Mouse (Mus musculus): ENCODE results near the gene Add2. TPM values are rescaled to one million over a fixed set of nuclear protein-coding genes. Genes with fewer than 3 reads are reported as not detected.

Gene Add2
- total RNA-seq, 2 experiments from 2014 or later, result 225 to 236 TPM

GRCm38 (mm10) chr6:86070277-86070676, 41.8 kb downstream of the Add2 start:
- no peak for DNase-seq (ENCODE audit: low spot score in 2 of 2)
- intact Hi-C loops (cut with DNase I), result no loop called here

- DNase-seq (ENCODE audit: low spot score in 2 of 2), result no peak
- intact Hi-C loops (cut with DNase I), result no loop called here
These were observed 45.4 kb downstream of the Add2 start for GRCm38 (mm10) chr6:86073882-86074281.

GRCm38 (mm10) chr6:86074538-86075204, 46.2 kb downstream of the Add2 start:
- intact Hi-C loops (cut with DNase I), result no loop called here
- DNase-seq (ENCODE audit: low spot score in 2 of 2), result no peak

- no peak for DNase-seq (ENCODE audit: low spot score in 2 of 2)
- intact Hi-C loops (cut with DNase I), result no loop called here
These were observed 48.0 kb downstream of the Add2 start for GRCm38 (mm10) chr6:86076525-86076924.

- intact Hi-C loops (cut with DNase I), result no loop called here
- DNase-seq (ENCODE audit: low spot score in 2 of 2), result no peak
These were observed 49.4 kb downstream of the Add2 start for GRCm38 (mm10) chr6:86077880-86078279.

- intact Hi-C loops (cut with DNase I), result no loop called here
- no peak for DNase-seq (ENCODE audit: low spot score in 2 of 2)
These were observed 50.0 kb downstream of the Add2 start for GRCm38 (mm10) chr6:86078361-86079010.

GRCm38 (mm10) chr6:86079323-86079722, 50.8 kb downstream of the Add2 start:
- intact Hi-C loops (cut with DNase I), result no loop called here

GRCm38 (mm10) chr6:86085518-86085917, 57.0 kb downstream of the Add2 start:
- intact Hi-C loops (cut with DNase I), result loop anchor here (5.0 kb wide), 1 partner anchor 38 kb away; no protein-coding TSS in a partner anchor
- peak in 1 of 2 experiments; percentile 72 for DNase-seq (ENCODE audit: low spot score in 2 of 2)

More at GRCm38 (mm10) chr6:86079323-86079722, 50.8 kb downstream of the Add2 start:
- no peak for DNase-seq (ENCODE audit: low spot score in 2 of 2)

- intact Hi-C loops (cut with DNase I), result loop anchor here (5.0 kb wide), 1 partner anchor 40 kb away; no protein-coding TSS in a partner anchor
- peak; percentile 90 to 95 for DNase-seq (ENCODE audit: low spot score in 2 of 2)
These were observed 58.5 kb downstream of the Add2 start for GRCm38 (mm10) chr6:86086851-86087571.

- peak in 1 of 2 experiments; percentile 56 for DNase-seq (ENCODE audit: low spot score in 2 of 2)
- intact Hi-C loops (cut with DNase I), result loop anchor here (5.0 kb wide), 1 partner anchor 41 kb away; no protein-coding TSS in a partner anchor
These were observed 59.3 kb downstream of the Add2 start for GRCm38 (mm10) chr6:86087813-86088212.

- intact Hi-C loops (cut with DNase I), result no loop called here
- DNase-seq (ENCODE audit: low spot score in 2 of 2), result no peak
These were observed 65.8 kb downstream of the Add2 start for GRCm38 (mm10) chr6:86094202-86094838.

- intact Hi-C loops (cut with DNase I), result no loop called here
- DNase-seq (ENCODE audit: low spot score in 2 of 2), result no peak
These were observed 67.0 kb downstream of the Add2 start for GRCm38 (mm10) chr6:86095518-86095917.

- intact Hi-C loops (cut with DNase I), result no loop called here
- no peak for DNase-seq (ENCODE audit: low spot score in 2 of 2)
These were observed 68.3 kb downstream of the Add2 start for GRCm38 (mm10) chr6:86096733-86097132.

- DNase-seq (ENCODE audit: low spot score in 2 of 2), result no peak
- intact Hi-C loops (cut with DNase I), result no loop called here
These were observed 68.7 kb downstream of the Add2 start for GRCm38 (mm10) chr6:86097155-86097554.

- intact Hi-C loops (cut with DNase I), result no loop called here
- no peak for DNase-seq (ENCODE audit: low spot score in 2 of 2)
These were observed 70.5 kb downstream of the Add2 start for GRCm38 (mm10) chr6:86099003-86099402.

GRCm38 (mm10) chr6:86101451-86101850, 73.0 kb downstream of the Add2 start:
- intact Hi-C loops (cut with DNase I), result loop anchor here (5.0 kb wide), 1 partner anchor 74 kb away; the partner anchor contains the start of gene Add2
- DNase-seq (ENCODE audit: low spot score in 2 of 2), result no peak

- peak; percentile 80 to 89 for DNase-seq (ENCODE audit: low spot score in 2 of 2)
- intact Hi-C loops (cut with DNase I), result loop anchor here (5.0 kb wide), 1 partner anchor 76 kb away; the partner anchor contains the start of gene Add2
These were observed 74.4 kb downstream of the Add2 start for GRCm38 (mm10) chr6:86102874-86103273.

- no peak for DNase-seq (ENCODE audit: low spot score in 2 of 2)
- intact Hi-C loops (cut with DNase I), result loop anchor here (5.0 kb wide), 1 partner anchor 76 kb away; the partner anchor contains the start of gene Add2
These were observed 75.1 kb downstream of the Add2 start for GRCm38 (mm10) chr6:86103614-86104013.

- intact Hi-C loops (cut with DNase I), result loop anchor here (5.0 kb wide), 1 partner anchor 77 kb away; the partner anchor contains the start of gene Add2
- DNase-seq (ENCODE audit: low spot score in 2 of 2), result no peak
These were observed 76.2 kb downstream of the Add2 start for GRCm38 (mm10) chr6:86104719-86105118.

All from left cerebral cortex, postnatal 14 days (tissue).